Mouse (Mus musculus) bone marrow, adult 2 months (tissue): ENCODE measurements at regions not wholly inside any gene's neighbourhood (a gene's known extent, or its start where the extent isn't known, plus 50 kb on each side); places are given as distances from the start of the nearest gene placed in this dataset.

Experiments used
- H3K27ac ChIP-seq: fragments of 200-500 bp; 2 replicates; pipeline ENCODE4 v1.5.1; 2012; ENCODE audit warnings: low read depth, mild to moderate bottlenecking, control low read depth, inconsistent platforms, low read length; ENCODE audit not compliant: control insufficient read depth, poor library complexity, insufficient read depth
- H3K4me1 ChIP-seq: fragments of 200-500 bp; 2 replicates; pipeline ENCODE4 v1.6.1; 2011; ENCODE audit warnings: low read length; ENCODE audit not compliant: control insufficient read depth, insufficient read depth
- H3K4me3 ChIP-seq: fragments of 200-500 bp; replicated peaks from 2 replicates; pipeline ENCODE3; 2011; ENCODE audit warnings: mild to moderate bottlenecking, low read depth, low read length, control low read depth; ENCODE audit not compliant: control insufficient read depth
- CTCF ChIP-seq: fragments of 200-500 bp; IDR thresholded peaks from 2 replicates; pipeline ENCODE4 v1.5.1; 2011; ENCODE audit warnings: low read length, control low read depth; ENCODE audit not compliant: control insufficient read depth, insufficient read depth
- POLR2A ChIP-seq: fragments of 200-500 bp; IDR thresholded peaks from 2 replicates; pipeline ENCODE4 v1.6.1; 2011; ENCODE audit warnings: low read depth, mild to moderate bottlenecking, control low read depth, low read length, borderline replicate concordance; ENCODE audit not compliant: control insufficient read depth
- WGBS: fragments of 180-500 bp; shearing (Covaris S2); methylation state at CpG from one replicate; pipeline ENCODE4 v1.1.7; 2018; 5-methylcytosine and 5-hydroxymethylcytosine counted together

GRCm38 (mm10) chr3:80200904-80201303 is 316.6 kb downstream of the Fam198b start:
- Histone ChIP-seq H3K4me1 (no peaks in the 10 kb centered on the region), H3K27ac (no peak overlapping the region), H3K4me3 (no peak overlapping the region)
- 35% methylated on average over 2 of the region's 2 CpGs for WGBS
- TF ChIP-seq POLR2A, result no peak
- no peak for TF ChIP-seq CTCF

- TF ChIP-seq POLR2A (no peak), CTCF (no peak)
- no peak overlapping the region for H3K27ac ChIP-seq
- H3K4me1 ChIP-seq, result no peaks in the 10 kb centered on the region
- H3K4me3 ChIP-seq, result no peak overlapping the region
- WGBS, result 65% methylated on average over 1 of the region's 1 CpGs
Measured at GRCm38 (mm10) chr3:80204821-80205220, 320.5 kb downstream of the Fam198b start.

GRCm38 (mm10) chr3:80205351-80205750 is 321.0 kb downstream of the Fam198b start:
- H3K4me1 ChIP-seq, result no peaks in the 10 kb centered on the region
- TF ChIP-seq POLR2A, result no peak
- no peak for TF ChIP-seq CTCF
- no peak overlapping the region for H3K27ac ChIP-seq
- WGBS, result 71% methylated on average over 6 of the region's 6 CpGs
- no peak overlapping the region for H3K4me3 ChIP-seq

GRCm38 (mm10) chr3:80207022-80207421 is 322.7 kb downstream of the Fam198b start:
- 14% methylated on average over 1 of the region's 1 CpGs for WGBS
- H3K27ac ChIP-seq, result no peak overlapping the region
- TF ChIP-seq POLR2A, result no peak
- no peak for TF ChIP-seq CTCF
- H3K4me1 ChIP-seq, result no peaks in the 10 kb centered on the region
- no peak overlapping the region for H3K4me3 ChIP-seq

GRCm38 (mm10) chr3:80208028-80208427 is 323.7 kb downstream of the Fam198b start:
- TF ChIP-seq CTCF (no peak), POLR2A (no peak)
- no peaks in the 10 kb centered on the region for H3K4me1 ChIP-seq
- WGBS, result 71% methylated on average over 2 of the region's 2 CpGs
- no peak overlapping the region for H3K27ac ChIP-seq
- no peak overlapping the region for H3K4me3 ChIP-seq

- H3K4me1 ChIP-seq, result no peaks in the 10 kb centered on the region
- TF ChIP-seq POLR2A (no peak), CTCF (no peak)
- H3K27ac ChIP-seq, result no peak overlapping the region
- H3K4me3 ChIP-seq, result no peak overlapping the region
Measured at GRCm38 (mm10) chr3:80209596-80209995, 325.3 kb downstream of the Fam198b start.

- Histone ChIP-seq H3K4me3 (no peak overlapping the region), H3K27ac (no peak overlapping the region), H3K4me1 (no peaks in the 10 kb centered on the region)
- 68% methylated on average over 3 of the region's 3 CpGs for WGBS
- no peak for TF ChIP-seq POLR2A
- TF ChIP-seq CTCF, result no peak
Measured at GRCm38 (mm10) chr3:80211323-80212109, 327.2 kb downstream of the Fam198b start.

- Histone ChIP-seq H3K4me3 (no peak overlapping the region), H3K4me1 (no peaks in the 10 kb centered on the region), H3K27ac (no peak overlapping the region)
- TF ChIP-seq POLR2A (no peak), CTCF (no peak)
- WGBS, result 49% methylated on average over 5 of the region's 5 CpGs
Measured at GRCm38 (mm10) chr3:80248611-80249010, 364.3 kb downstream of the Fam198b start.

GRCm38 (mm10) chr3:80249974-80250373 is 365.6 kb downstream of the Fam198b start:
- TF ChIP-seq POLR2A, result no peak
- TF ChIP-seq CTCF, result no peak
- 62% methylated on average over 3 of the region's 3 CpGs for WGBS
- Histone ChIP-seq H3K27ac (no peak overlapping the region), H3K4me1 (no peaks in the 10 kb centered on the region), H3K4me3 (no peak overlapping the region)
